Mouse (Mus musculus) neural tube, embryonic 12.5 days (tissue): ENCODE measurements at regions not wholly inside any gene's neighbourhood (a gene's known extent, or its start where the extent isn't known, plus 50 kb on each side); places are given as distances from the start of the nearest gene placed in this dataset.
A peak's percentile ranks its signal among the peaks of the same experiment; 100 is the strongest.
"Not testable (repeated sequence)": the region's sequence is repeated elsewhere in the genome, so short reads cannot be mapped to it uniquely, and the experiment has no call there.

Experiments used
- ATAC-seq: fragments of 200-750 bp; cut with Nextera tagmentation; 2 replicates; pipeline ENCODE4 v1.8.0; 2017; ENCODE audit warnings: low read depth, mild to moderate bottlenecking, moderate TSS enrichment, moderate library complexity; ENCODE audit not compliant: low FRiP score
- H3K27ac ChIP-seq: fragments of 300-500 bp; sonication (generic); 2 replicates; pipeline ENCODE4 v1.5.1; 2016
- H3K27me3 ChIP-seq: fragments of 300-500 bp; sonication (generic); replicated peaks from 2 replicates; pipeline ENCODE4 v1.6.1; 2016; ENCODE audit warnings: mild to moderate bottlenecking
- H3K36me3 ChIP-seq: fragments of 300-500 bp; sonication (generic); 2 replicates; pipeline ENCODE4 v1.6.1; 2016; ENCODE audit warnings: mild to moderate bottlenecking
- H3K4me1 ChIP-seq: fragments of 300-500 bp; sonication (generic); 2 replicates; pipeline ENCODE4 v1.6.1; 2016
- H3K4me2 ChIP-seq: fragments of 300-500 bp; sonication (generic); replicated peaks from 2 replicates; pipeline ENCODE4 v1.6.1; 2016; ENCODE audit warnings: mild to moderate bottlenecking
- H3K4me3 ChIP-seq: fragments of 300-500 bp; sonication (generic); 2 replicates; pipeline ENCODE4 v1.5.1; 2016
- H3K9ac ChIP-seq: fragments of 300-500 bp; sonication (generic); 2 replicates; pipeline ENCODE4 v1.6.1; 2016; ENCODE audit warnings: mild to moderate bottlenecking
- H3K9me3 ChIP-seq: fragments of 300-500 bp; sonication (generic); 2 replicates; pipeline ENCODE4 v1.6.1; 2016; ENCODE audit warnings: mild to moderate bottlenecking
- WGBS: fragments of 180-500 bp; shearing (Covaris S2); methylation state at CpG from one replicate; pipeline ENCODE4 v1.1.7; 2016; 5-methylcytosine and 5-hydroxymethylcytosine counted together

DNA sequence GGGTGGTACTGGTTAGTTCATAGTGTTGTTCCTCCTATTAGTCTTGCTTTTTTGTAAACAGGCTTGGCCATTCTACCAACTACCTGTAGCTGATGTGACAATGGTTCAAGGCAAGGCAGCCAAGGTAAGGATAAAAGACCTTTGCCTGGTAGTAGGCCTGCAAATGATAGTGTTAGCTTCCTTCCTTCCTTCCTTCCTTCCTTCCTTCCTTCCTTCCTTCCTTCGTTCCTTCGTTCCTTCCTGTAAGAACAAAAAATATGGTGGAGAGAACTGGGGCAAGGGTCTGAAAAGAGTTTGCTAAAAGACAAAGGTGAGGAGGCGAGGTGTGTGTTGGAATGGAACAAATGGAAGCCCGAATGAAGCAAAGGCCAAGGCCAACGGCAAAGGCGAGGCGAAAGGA, 84.8 kb upstream of the Ezh2 start:
- not testable (repeated sequence) for H3K9ac ChIP-seq, H3K27me3 ChIP-seq, H3K4me2 ChIP-seq, ATAC-seq, H3K36me3 ChIP-seq, H3K4me1 ChIP-seq, H3K9me3 ChIP-seq, H3K4me3 ChIP-seq, H3K27ac ChIP-seq
- 64% methylated on average over 2 of the region's 7 CpGs for WGBS

DNA sequence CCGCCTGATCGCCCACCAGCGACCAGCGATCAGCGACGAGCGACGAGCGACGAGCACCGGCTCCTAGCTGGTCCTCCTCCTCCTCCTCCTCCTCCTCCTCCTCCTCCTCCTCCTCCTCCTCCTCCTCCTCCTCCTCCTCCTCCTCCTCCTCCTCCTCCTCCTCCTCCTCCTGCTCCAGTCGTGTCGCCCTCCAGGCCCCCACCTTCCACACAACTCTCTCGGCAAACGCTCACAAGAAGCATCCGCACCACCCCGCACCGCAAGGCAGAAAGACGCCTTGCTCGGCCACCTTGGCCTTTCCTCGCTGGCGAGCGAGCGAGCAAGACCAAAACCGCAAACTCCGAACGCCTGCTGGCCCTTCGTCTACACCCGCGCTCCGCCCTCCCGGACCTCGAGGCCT, 77.6 kb upstream of the Ezh2 start:
- H3K36me3 ChIP-seq, H3K27me3 ChIP-seq, H3K9ac ChIP-seq, ATAC-seq, H3K4me1 ChIP-seq, H3K27ac ChIP-seq, H3K9me3 ChIP-seq: not testable (repeated sequence)
- H3K4me3 ChIP-seq: peak overlapping the region; percentile 31
- H3K4me2 ChIP-seq: peak overlapping the region; percentile 48
- WGBS: 21% methylated on average over 17 of the region's 33 CpGs

DNA sequence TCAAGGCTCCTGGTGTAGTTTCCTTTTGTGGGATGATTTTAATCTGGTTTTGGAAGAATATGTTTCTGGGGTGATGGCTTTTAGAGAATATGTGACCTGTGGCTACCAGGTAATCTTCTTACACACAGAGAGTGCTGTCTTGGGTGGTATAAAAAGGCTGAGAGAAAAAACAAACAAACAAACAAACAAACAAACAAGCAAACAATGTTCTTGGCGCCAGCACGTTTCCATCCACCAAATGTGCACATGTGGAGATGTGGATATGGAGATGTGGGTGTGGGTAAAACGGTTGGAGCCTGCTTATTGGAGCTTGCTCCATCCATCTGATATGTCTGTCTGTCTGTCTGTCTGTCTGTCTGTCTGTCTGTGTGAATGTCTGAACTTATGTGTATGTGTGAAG, 57.7 kb upstream of the Ezh2 start:
- not testable (repeated sequence) for H3K36me3 ChIP-seq, H3K4me3 ChIP-seq, H3K27ac ChIP-seq, H3K4me1 ChIP-seq, H3K9ac ChIP-seq, H3K27me3 ChIP-seq, ATAC-seq, H3K9me3 ChIP-seq, H3K4me2 ChIP-seq
- WGBS: 55% methylated on average over 3 of the region's 3 CpGs

DNA sequence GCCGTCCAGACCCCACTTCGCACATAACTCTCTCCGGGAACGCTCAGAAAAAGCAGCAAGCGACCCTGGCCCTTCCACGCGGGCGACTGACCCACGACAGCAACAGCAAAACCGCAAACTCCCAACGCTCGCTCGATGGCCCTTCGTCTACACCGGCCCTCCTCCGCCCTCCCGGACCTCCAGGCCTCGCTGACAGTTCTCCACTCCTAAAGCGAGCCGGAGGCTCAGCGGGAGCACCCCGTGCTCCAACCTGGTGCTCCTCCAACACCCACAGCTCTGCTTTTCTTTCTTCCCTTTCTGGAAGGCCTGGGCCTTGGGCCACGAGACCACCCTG, 56.2 kb upstream of the Ezh2 start:
- not testable (repeated sequence) for H3K27ac ChIP-seq, H3K27me3 ChIP-seq, H3K4me1 ChIP-seq, H3K36me3 ChIP-seq, ATAC-seq, H3K9me3 ChIP-seq
- Histone ChIP-seq H3K9ac (peak overlapping the region; percentile 64), H3K4me2 (peak overlapping the region; percentile 72), H3K4me3 (peak overlapping the region; percentile 52)
- WGBS: 3% methylated on average over 23 of the region's 23 CpGs

DNA sequence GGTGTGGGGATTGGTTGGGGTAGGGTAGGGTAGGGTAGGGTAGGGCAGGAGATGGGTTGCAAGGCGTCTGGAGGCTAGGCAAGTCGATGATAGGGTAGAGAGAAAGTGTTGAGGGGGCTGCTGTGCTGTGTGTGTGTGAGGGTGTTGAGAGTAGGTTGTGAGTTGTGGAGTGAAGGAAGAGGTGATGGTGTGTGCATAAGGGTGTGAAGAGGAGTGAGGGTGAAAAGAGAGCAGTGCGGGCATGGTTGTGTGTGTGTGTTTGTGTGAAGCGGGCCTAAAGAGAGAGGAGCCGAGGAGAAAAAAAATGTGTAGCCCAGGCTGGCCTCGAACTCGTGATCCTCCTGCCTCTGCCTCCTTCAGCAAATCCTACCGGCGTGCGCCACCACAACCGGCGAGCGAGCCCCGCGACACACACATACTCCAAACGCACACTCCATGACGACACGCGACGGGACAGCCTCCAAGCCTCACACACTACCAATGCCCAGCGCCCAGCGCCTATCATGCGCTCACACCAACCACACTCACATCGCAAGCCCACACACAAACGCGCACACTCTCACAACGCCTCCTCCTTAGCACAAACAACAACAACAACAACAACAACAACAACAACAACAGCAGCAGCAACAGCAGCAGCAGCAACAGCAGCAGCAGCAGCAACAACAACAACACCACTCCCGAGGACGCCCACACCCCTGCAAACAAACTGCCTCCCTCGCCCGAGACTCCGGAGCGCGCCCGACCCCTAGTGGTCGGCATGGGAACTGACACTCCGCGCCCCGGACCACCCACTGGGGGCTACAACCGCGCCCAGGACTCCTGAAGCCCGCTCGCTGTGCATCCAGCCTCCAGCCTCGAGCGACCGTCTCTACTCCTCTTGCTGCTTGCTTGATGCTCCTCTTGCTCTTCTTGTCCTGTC, 55.6 kb upstream of the Ezh2 start:
- peak overlapping the region; percentile 52 for H3K4me3 ChIP-seq
- ATAC-seq: peak; percentile 97
- peak overlapping the region; percentile 64 for H3K9ac ChIP-seq
- H3K36me3 ChIP-seq: no peaks in the 10 kb centered on the region
- H3K27me3 ChIP-seq: 0 out of 2 replicates have a peak, but pooled peaks cover 5% of the 10 kb centered on the region
- no peak overlapping the region for H3K27ac ChIP-seq
- no peaks in the 10 kb centered on the region for H3K4me1 ChIP-seq
- no peaks in the 10 kb centered on the region for H3K9me3 ChIP-seq
- WGBS: 3% methylated on average over 46 of the region's 46 CpGs
- H3K4me2 ChIP-seq: peak overlapping the region; percentile 72

DNA sequence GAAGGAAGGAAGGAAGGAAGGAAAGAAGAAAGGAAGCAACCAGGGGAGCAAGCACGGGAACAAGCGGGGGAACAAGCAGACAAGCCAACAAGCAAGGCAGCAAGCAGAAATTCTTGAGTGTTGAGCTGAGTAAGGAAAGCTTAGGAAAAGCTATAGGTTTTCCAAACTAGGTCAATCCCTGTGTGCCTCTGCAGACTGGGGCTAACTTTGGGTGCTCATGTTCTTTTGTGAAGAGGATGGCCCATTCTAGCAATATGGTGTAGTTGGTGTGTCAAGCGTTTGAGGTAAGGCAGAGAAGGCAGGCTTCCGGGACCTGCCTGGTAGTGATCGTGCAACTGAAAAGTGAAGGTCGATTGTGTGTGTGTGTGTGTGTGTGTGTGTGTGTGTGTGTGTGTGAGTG, 54.8 kb upstream of the Ezh2 start:
- Histone ChIP-seq H3K27ac (no peak overlapping the region), H3K4me3 (no peak overlapping the region), H3K4me2 (no peak overlapping the region), H3K27me3 (0 out of 2 replicates have a peak, but pooled peaks cover 5% of the 10 kb centered on the region), H3K4me1 (no peaks in the 10 kb centered on the region), H3K9ac (no peak overlapping the region), H3K36me3 (no peaks in the 10 kb centered on the region), H3K9me3 (no peaks in the 10 kb centered on the region)
- WGBS: 93% methylated on average over 6 of the region's 6 CpGs
- 0 out of 2 replicates have a peak, but pooled peaks have one; percentile 1 for ATAC-seq

DNA sequence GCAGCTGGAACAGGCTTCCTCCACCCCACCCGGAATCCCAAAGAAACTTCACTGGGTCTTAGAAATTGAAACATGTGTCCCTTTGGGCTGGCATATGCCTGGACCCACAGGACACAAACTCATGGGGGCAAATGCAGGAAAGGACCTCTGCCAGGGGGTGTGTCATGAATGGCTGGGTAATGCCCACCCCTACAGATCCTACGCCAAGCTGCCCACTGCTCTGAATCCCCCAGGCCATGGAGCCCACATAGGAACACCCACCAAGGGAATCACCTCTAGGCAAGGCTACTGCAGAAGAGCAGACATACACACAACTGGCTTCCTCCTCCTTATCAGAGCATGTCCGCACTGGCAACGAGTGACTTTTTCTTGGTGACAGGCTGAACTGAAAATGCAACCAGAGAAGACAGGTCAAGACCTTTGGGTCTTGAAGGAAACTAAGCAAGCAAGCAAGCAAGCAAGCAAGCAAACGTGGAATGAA, 54.4 kb upstream of the Ezh2 start:
- Histone ChIP-seq H3K9me3 (no peaks in the 10 kb centered on the region), H3K27ac (no peak overlapping the region), H3K9ac (no peak overlapping the region), H3K4me3 (no peak overlapping the region), H3K36me3 (no peaks in the 10 kb centered on the region), H3K4me1 (no peaks in the 10 kb centered on the region), H3K27me3 (0 out of 2 replicates have a peak, but pooled peaks cover 5% of the 10 kb centered on the region), H3K4me2 (no peak overlapping the region)
- no peak for ATAC-seq
- WGBS: 81% methylated on average over 5 of the region's 5 CpGs

DNA sequence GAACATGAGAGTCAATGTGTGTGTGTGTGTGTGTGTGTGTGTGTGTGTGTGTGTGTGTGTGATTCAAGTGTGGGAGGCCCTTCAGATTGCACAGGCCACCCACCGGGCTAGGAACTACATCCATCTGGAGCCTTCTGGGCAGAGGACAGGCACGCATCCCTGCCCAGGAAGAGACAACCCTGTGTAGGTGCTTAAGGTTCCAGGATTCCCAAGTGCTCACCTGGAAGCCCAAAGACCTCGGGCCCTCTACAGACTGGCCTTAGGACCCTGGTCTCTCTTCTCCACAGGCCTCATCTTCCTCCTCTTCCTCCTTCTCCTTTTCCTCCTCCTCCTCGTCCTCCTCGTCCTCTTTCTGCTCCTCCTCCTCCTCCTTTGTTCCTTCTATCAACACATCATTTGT, 53.8 kb upstream of the Ezh2 start:
- ATAC-seq: no peak
- Histone ChIP-seq H3K36me3 (no peaks in the 10 kb centered on the region), H3K4me2 (no peak overlapping the region), H3K27ac (no peak overlapping the region), H3K9me3 (no peaks in the 10 kb centered on the region), H3K27me3 (0 out of 2 replicates have a peak, but pooled peaks cover 5% of the 10 kb centered on the region), H3K4me1 (no peaks in the 10 kb centered on the region), H3K4me3 (no peak overlapping the region), H3K9ac (no peak overlapping the region)
- WGBS: 72% methylated on average over 5 of the region's 5 CpGs

DNA sequence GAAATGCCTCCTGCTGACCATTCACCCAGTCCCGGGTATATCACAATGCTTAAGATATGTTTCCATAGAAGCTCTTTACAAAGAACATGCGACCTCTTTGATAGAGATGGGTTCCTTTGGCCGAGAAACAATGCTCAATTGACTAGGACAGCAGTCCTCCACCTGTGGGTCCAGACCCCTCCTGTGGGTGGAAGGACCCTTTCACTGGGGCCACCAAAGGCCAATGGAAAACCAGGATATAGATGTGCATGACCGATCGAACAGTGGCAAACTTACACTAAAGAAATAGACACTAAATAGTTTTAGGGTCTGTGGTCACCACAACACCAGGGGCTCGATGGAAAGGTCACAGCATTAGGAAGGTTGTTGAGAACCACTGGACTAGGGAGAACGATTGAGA, 53.2 kb upstream of the Ezh2 start:
- H3K4me1 ChIP-seq: no peaks in the 10 kb centered on the region
- no peak overlapping the region for H3K4me2 ChIP-seq
- no peaks in the 10 kb centered on the region for H3K9me3 ChIP-seq
- no peak overlapping the region for H3K4me3 ChIP-seq
- 91% methylated on average over 7 of the region's 7 CpGs for WGBS
- H3K9ac ChIP-seq: no peak overlapping the region
- no peaks in the 10 kb centered on the region for H3K36me3 ChIP-seq
- 0 out of 2 replicates have a peak, but pooled peaks cover 5% of the 10 kb centered on the region for H3K27me3 ChIP-seq
- no peak for ATAC-seq
- H3K27ac ChIP-seq: no peak overlapping the region

DNA sequence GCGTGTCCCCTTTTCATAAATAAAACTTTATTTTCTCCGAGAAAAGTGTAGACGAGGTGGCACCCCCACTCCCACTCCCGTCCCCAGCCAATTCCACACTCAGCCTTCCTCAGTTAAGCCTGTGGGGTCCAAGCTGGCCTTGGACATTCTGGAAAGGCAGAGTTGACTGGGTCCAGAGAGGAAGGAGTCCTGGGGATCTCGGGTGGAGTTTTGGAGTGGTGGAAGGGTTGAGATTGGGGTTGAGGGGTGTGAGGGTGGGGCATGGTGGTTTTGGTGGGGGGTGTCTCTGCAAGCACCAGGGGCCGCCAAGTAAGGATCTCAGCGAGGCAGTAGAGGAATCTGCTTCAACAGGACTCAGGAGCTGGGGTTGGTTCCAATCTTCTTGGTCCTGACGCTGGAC, 52.7 kb upstream of the Ezh2 start:
- Histone ChIP-seq H3K4me3 (no peak overlapping the region), H3K4me1 (no peaks in the 10 kb centered on the region), H3K27ac (no peak overlapping the region), H3K27me3 (0 out of 2 replicates have a peak, but pooled peaks cover 5% of the 10 kb centered on the region), H3K4me2 (no peak overlapping the region), H3K9me3 (no peaks in the 10 kb centered on the region), H3K9ac (no peak overlapping the region), H3K36me3 (no peaks in the 10 kb centered on the region)
- ATAC-seq: no peak
- 83% methylated on average over 8 of the region's 8 CpGs for WGBS

DNA sequence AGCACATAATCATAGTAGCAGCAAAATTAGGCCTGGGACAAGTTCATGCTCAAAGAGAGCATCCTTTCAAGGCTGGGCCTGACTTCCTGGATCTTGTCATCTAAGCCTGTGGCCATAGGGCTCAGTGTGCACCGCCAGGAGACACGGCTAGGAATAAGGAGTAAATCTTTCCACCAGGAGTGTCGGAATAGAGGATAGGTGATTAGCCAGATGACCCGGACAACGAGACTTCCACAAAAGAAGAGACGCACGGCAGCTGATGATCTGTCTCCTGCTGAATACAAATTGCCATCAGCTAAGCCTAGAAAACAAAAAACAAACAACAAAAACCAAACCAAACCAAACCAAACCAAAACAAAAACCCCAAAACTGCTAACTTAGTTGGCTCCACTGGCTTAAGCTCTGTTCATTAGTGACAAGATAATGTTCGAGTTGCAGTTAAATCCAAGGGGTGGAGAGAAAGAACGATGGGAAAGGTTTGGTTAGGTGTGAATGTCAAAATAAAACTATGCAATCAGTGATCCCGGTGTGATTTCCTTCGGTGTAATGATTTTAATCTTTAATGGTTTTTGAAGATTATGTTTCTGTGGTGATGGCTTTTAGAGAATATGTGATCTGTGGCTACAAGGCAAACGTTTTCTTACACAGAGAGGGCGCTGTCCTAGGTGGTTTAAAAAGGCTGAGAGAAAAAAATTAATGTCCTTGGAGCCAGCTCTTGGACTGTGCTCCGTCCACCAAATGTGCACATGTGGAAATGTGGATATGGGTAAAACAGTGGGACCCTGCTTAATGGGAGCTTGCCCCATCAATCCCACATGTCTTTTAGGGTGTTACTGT, 51.8 kb upstream of the Ezh2 start:
- H3K4me1 ChIP-seq: no peaks in the 10 kb centered on the region
- WGBS: 62% methylated on average over 14 of the region's 14 CpGs
- no peaks in the 10 kb centered on the region for H3K36me3 ChIP-seq
- H3K4me3 ChIP-seq: no peak overlapping the region
- H3K4me2 ChIP-seq: no peak overlapping the region
- no peaks in the 10 kb centered on the region for H3K9me3 ChIP-seq
- no peak overlapping the region for H3K27ac ChIP-seq
- no peak overlapping the region for H3K9ac ChIP-seq
- 0 out of 2 replicates have a peak, but pooled peaks cover 5% of the 10 kb centered on the region for H3K27me3 ChIP-seq
- no peak for ATAC-seq

DNA sequence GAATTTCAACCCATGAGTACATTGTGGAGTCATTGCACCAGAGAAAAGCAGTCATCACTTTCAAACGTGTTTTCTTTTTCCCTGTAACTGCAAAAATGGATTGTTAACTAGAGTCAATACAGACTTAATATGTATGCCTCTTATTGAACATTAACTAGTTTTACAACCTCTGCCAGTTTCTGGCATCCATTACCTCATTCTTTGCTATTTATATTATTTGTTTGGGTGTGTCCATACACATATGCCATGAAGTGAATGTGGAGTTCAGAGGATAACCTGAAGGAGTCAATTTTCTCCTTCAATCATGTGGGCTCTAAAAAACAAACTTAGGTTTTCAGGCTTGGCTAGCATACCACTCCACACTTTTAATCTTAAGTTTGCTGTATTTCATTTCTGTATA, 50.9 kb upstream of the Ezh2 start:
- no peaks in the 10 kb centered on the region for H3K9me3 ChIP-seq
- H3K36me3 ChIP-seq: no peaks in the 10 kb centered on the region
- H3K4me2 ChIP-seq: no peak overlapping the region
- ATAC-seq: no peak
- 0 out of 2 replicates have a peak, but pooled peaks cover 5% of the 10 kb centered on the region for H3K27me3 ChIP-seq
- H3K4me3 ChIP-seq: no peak overlapping the region
- no peak overlapping the region for H3K27ac ChIP-seq
- 76% methylated on average over 1 of the region's 1 CpGs for WGBS
- no peak overlapping the region for H3K9ac ChIP-seq
- no peaks in the 10 kb centered on the region for H3K4me1 ChIP-seq
